Mouse (Mus musculus) heart, postnatal 4 days (tissue): ENCODE measurements around the gene Pcp4l1. TPM values are rescaled to one million over a fixed set of nuclear protein-coding genes. Genes with fewer than 3 reads are reported as not detected.
A peak's percentile ranks its signal among the peaks of the same experiment; 100 is the strongest.
"Not testable (repeated sequence)": the region's sequence is repeated elsewhere in the genome, so short reads cannot be mapped to it uniquely, and the experiment has no call there.

Source experiments
- DNase-seq: peaks from one replicate; pipeline ENCODE4 v3.0.0; 2021
- total RNA-seq, 2 experiments: library from RNA; stranded (reverse); gene quantifications; 2 replicates each; pipeline ENCODE4 v1.2.3; 2021

Pcp4l1 gene
- 100 to 1,000 TPM; 109 to 138 TPM for total RNA-seq

GRCm38 (mm10) chr1:171195887-171196397 lies at the start of gene Pcp4l1:
Pcp4l1 (minus strand) TSS chr1:171196268.
- DNase-seq, result peak; percentile 84

- DNase-seq, result no peak
Measured at GRCm38 (mm10) chr1:171245353-171245752, 49.3 kb upstream of the Pcp4l1 start.

GRCm38 (mm10) chr1:171241952-171242351 lies 45.9 kb upstream of the Pcp4l1 start:
- DNase-seq, result not testable (repeated sequence)

DNA sequence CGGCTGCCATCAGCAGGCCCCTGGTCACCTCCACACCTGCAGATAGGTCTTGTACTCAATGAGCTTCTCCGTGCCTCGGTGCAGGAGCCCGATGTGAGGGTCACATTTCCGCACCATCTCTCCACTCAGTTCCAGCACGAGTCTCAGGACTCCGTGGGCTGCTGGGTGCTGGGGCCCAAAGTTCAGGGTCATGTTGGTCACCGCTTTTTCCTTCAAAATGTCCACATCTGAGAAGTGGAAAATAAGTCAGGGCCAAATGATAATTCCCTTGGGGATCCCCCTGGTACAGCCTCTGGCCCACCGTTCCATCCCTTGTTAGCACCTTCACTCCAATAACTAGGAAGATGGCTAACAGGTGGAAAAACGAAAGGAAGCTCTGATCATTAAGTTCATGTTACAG lies 44.8 kb upstream of the Pcp4l1 start:
- DNase-seq, result no peak

GRCm38 (mm10) chr1:171239992-171240744 lies 44.1 kb upstream of the Pcp4l1 start:
- peak; percentile 49 for DNase-seq

DNA sequence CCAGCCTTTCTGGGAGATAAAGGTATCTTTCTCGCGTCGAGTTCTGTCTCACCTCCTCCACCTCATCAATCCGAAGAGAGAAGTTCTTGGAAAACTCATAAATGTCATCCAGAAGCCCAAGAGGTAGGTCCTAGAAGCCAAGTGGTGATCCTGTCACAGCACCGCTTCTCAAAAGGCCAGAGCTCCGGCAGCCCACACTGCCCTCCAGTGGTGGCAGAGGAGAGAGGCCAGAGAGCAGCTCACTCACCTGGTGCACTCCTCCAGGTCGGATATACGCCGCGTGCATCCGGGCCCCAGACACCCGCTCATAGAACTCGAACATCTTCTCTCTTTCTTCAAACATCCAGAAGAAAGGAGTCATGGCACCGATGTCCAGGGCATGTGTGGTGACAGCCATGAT lies 42.4 kb upstream of the Pcp4l1 start:
- peak; percentile 76 for DNase-seq

DNA sequence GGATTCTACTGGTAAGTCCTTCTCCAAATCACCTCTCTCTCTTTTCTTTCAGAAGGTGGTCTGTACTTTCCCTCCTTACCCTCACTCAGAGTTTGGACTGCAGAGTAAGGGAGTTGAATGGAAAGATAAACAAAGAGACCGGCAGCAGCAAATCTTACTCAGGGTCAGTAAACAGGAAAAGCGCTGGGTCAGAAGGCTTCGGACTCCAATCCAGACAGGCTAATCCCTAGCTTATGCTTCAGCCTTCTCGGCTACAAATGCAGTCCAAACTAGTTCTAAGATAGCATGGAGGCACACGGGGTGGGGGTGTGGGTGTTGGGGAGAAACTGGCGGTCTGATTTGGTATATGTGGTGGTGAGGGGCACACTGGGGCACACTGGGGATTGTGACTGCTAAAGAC lies 41.4 kb upstream of the Pcp4l1 start:
- no peak for DNase-seq

DNA sequence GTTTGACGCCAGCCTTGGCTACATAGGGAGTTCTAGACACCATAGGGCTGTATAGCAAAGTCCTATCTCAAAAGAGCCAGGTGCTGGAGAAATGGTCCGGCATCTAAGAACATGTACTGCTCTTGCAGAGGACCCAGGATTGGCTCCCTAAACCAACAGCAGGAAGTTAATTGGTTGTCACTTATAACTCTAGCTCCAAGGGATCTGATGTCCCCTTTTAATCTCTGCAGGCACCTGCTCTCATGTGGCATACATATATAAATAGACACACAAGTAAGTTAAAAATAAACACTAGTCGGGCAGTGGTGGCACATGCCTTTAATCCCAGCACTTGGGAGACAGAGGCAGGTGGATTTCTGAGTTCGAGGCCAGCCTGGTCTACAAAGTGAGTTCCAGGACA lies 39.7 kb upstream of the Pcp4l1 start:
- no peak for DNase-seq

DNA sequence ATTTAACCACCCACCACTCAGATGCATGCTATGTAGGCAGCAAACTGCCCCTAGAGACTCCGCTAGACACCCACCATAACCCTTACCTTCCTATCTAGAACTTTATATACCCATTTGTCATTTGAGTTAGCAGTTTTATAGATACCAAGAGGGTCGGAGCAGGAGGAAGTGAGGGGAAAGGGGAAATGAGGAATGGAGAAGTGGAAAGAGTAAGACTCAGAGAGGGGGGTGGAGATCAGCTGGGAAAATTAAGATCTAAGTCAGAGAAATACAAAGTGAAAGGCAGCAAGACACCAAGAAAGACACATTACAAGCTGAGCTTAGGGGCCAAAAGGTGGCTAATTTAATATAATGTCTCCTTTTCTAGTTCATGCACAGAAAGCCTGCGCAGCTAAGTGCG lies 38.5 kb upstream of the Pcp4l1 start:
- no peak for DNase-seq

DNA sequence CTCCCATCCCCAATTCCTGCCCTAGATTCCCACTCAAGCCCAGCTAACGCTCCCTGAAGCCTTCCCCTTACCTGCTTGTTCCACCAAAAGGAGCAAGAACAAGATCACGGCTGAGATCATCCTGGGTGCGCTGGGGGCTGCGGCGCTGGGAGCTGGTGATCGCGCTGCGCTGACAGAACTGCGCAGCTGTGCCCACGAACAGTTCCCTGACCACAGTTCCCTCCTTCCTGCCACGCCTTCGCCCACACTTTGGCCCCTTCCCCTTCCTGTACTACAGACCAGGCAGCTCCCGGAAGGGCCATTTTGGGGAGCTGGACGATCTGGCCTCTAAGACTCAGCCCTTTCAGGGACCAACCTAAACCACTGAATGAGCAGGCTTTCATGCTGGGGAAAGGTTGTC lies 38.1 kb upstream of the Pcp4l1 start, which contains the start of gene Fcer1g:
Gene Fcer1g, minus strand, starts transcription at position 240 of the 400 bp plus-strand sequence.
- DNase-seq, result no peak

GRCm38 (mm10) chr1:171232800-171233730 lies 37.0 kb upstream of the Pcp4l1 start:
- no peak for DNase-seq

GRCm38 (mm10) chr1:171232348-171232747 lies 36.3 kb upstream of the Pcp4l1 start:
- no peak for DNase-seq

DNA sequence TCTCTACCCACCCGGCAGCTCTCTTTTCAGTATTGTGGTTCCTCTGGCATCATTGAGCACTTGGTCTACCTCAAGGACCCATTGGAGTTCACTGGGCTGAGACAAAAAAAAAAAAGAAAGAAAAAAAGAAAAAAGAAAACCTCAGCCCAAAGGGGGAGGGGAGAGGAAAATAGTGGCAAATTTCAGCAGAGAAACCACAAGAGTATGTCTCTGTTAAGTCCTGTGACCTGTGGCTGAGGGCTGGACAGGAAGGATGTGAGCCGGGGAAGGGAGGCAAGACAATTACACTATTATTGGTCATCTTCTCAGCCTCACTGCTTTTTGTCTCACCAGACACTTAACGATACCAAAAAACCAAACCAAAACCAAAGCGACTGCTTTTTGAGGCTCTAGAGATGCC lies 35.8 kb upstream of the Pcp4l1 start:
- no peak for DNase-seq

- DNase-seq, result no peak
Measured at GRCm38 (mm10) chr1:171230215-171230614, 34.1 kb upstream of the Pcp4l1 start.

- no peak for DNase-seq
Measured at GRCm38 (mm10) chr1:171229750-171230149, 33.7 kb upstream of the Pcp4l1 start.

GRCm38 (mm10) chr1:171227879-171228278 lies 31.8 kb upstream of the Pcp4l1 start:
- DNase-seq, result no peak

DNA sequence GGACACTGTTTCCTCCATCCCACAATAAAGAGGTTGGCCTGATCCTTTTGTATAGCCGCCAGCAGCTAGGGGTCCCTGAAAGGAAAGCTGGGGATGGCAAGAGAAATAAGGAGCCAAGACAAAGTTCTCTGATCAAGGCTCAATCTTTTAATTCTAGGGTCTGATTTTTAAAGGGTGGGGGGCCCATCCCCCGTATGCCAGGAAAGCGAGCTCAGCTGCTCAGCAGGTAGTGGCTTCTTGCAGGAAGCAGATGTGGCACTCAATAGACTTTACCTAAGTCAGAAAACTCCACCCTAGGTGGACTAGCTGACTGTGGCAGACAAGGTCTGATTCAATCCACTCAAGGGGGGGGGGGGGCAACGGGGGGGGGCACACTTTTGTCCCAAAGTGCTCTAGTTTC lies 30.7 kb upstream of the Pcp4l1 start:
- no peak for DNase-seq

- DNase-seq, result no peak
Measured at GRCm38 (mm10) chr1:171224857-171225256, 28.8 kb upstream of the Pcp4l1 start, which contains the start of gene Apoa2. Apoa2 (plus strand) TSS chr1:171225054.

GRCm38 (mm10) chr1:171223796-171224195 lies 27.7 kb upstream of the Pcp4l1 start:
- no peak for DNase-seq

DNA sequence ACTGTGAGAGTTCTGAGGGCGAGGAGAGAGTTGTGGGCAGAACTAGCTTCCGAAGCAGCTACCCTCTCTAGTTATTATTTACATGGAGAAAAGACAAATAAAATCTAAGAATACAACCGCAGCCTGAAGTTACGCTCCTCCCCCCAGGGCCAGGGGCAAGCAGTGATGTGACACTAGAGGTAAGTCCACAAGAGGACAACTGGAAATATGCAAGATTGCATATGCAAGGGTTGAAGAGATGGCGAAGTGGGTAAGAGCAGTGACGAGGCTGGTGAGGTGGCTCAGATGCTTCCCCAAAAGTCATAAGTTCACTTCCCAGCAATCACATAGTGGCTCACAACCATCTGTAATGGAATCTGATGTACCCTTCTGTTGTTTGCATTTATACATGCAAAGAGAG lies 27.1 kb upstream of the Pcp4l1 start:
- no peak for DNase-seq

DNA sequence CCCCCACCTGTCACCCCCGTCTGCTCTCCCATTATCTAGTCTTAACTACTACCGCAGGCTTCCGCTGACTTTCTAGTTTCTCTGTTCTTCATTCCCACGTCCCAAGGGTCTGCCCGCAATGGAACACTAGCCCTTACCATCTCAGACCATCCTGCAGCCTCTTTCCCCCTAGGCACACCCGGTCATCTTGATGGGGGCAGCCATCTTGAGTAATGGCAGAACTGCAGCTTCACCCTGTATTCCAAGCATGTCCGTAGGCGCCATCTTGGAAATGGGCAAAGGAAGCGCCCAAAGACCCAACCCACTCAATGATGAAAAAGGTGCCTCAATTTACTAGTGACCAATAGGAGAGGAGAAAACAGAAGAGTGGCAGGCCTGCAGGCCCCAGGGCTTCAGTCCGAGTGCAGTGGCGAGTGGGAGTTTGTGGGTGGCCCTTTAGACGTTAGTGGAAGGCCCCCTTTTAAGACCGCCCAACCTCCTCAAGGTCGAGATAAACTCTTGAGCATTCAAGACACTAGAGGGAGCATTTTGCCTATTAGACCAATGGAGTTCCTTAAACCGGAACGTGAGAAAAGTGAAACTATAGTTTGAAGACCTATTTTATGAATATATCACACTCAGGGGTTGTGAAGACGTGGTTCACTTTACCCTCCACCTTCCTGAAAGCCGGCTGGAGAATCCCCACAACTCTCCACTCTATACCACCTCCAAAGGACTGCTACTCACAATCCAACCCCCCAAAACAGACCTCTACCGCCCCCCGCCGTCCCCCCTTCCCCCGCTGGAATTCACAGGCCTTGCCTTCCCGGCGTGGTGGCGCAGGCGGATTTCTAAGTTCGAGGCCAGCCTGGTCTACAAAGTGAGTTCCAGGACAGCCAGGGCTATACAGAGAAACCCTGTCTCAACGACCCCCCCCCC lies 26.4 kb upstream of the Pcp4l1 start, which contains the start of gene Tomm40l:
Gene Tomm40l, minus strand, starts transcription at position 277 of the 918 bp plus-strand sequence.
- peak; percentile 92 for DNase-seq
